Mouse (Mus musculus): Measurements from ENCODE around the gene Hcar2. TPM values are rescaled to one million over a fixed set of nuclear protein-coding genes. Genes with fewer than 3 reads are reported as not detected.
A peak's percentile ranks its signal among the peaks of the same experiment; 100 is the strongest.

The Hcar2 gene
- polyA plus RNA-seq, 1 experiment from 2014 or later, result 1.6 TPM

DNA sequence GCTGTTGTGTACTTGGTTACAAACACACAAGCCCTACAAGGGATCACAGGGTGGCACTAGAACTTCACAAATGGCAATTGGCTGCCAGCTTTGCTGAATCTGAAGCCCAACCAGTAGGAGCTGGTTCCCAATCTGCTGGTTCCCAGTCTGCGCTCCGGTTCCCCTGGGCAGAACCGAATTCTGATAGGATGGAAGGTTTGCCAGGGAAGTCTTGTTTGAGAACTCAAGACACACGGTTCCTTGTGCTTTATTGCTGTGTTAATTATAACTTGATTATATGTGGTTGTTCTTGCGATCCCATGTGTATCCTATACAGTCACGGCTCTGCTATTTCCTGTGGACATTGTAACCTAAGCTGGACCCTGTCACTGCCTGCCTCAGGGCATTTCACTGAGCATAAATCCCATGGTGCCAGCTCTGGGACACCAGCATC is 37.6 kb downstream of the Hcar2 start:
- WGBS, result 47% methylated on average over 6 of the region's 6 CpGs
- Histone ChIP-seq H3K9me3 (ENCODE audit: control insufficient read depth, low read length) (no peaks in the 10 kb centered on the region), H3K4me2 (ENCODE audit: low read depth, low read length) (peak overlapping the region; percentile 26; the same call in 1 of the 2 replicates), H3K4me3 (ENCODE audit: low read depth, low read length) (no peak overlapping the region), H3K27ac (replicated peaks; ENCODE audit: low read depth, low read length) (no peak overlapping the region), H3K9ac (ENCODE audit: low read depth, low read length) (no peak overlapping the region; the same call in 1 of the 2 replicates), H3K36me3 (ENCODE audit: control insufficient read depth, insufficient read depth, low read length) (0 out of 2 replicates have a peak, but pooled peaks cover 4% of the 10 kb centered on the region), H3K4me1 (ENCODE audit: control insufficient read depth, insufficient read depth, low read length) (no peaks in the 10 kb centered on the region), H3K27me3 (replicated peaks; ENCODE audit: control insufficient read depth, insufficient read depth, low read length) (no peaks in the 10 kb centered on the region)
- DNase-seq (ENCODE audit: low spot score) (peak; percentile 61), ATAC-seq (ENCODE audit: low read depth) (0 out of 2 replicates have a peak, but pooled peaks have one; percentile 50)

DNA sequence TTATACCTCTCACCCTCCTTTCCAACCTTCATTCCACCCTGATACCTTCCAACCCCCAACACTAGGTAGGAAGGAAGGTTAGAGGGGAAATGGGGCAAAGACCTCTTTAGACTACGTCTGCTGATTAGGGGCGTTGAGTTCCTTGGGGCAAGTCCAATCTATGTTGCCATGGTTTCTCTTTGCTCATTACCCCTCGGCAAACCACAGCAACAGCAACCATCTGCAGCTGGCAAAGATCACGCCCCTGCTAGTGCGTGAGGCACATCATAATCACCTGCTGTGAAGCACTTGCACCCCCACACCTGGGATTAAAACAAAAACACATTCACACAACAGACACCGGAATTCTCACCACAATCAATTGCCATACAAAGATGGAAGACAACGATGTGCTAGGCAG is 42.6 kb downstream of the Hcar2 start:
- no peaks in the 10 kb centered on the region for H3K27me3 ChIP-seq (replicated peaks; ENCODE audit: control insufficient read depth, insufficient read depth, low read length)
- H3K4me1 ChIP-seq (ENCODE audit: control insufficient read depth, insufficient read depth, low read length), result no peaks in the 10 kb centered on the region
- no peak for ATAC-seq (ENCODE audit: low read depth)
- H3K4me3 ChIP-seq (ENCODE audit: low read depth, low read length), result no peak overlapping the region
- H3K9ac ChIP-seq (ENCODE audit: low read depth, low read length), result no peak overlapping the region
- WGBS, result 70% methylated on average over 7 of the region's 7 CpGs
- no peak overlapping the region for H3K27ac ChIP-seq (replicated peaks; ENCODE audit: low read depth, low read length)
- H3K9me3 ChIP-seq (ENCODE audit: control insufficient read depth, low read length), result no peaks in the 10 kb centered on the region
- no peak for DNase-seq (ENCODE audit: low spot score)
- no peak overlapping the region for H3K4me2 ChIP-seq (ENCODE audit: low read depth, low read length)
- peaks cover 37% of the 10 kb centered on the region for H3K36me3 ChIP-seq (ENCODE audit: control insufficient read depth, insufficient read depth, low read length)

- Histone ChIP-seq H3K9me3 (ENCODE audit: control insufficient read depth, low read length) (no peaks in the 10 kb centered on the region), H3K27ac (replicated peaks; ENCODE audit: low read depth, low read length) (no peak overlapping the region), H3K27me3 (replicated peaks; ENCODE audit: control insufficient read depth, insufficient read depth, low read length) (no peaks in the 10 kb centered on the region), H3K9ac (ENCODE audit: low read depth, low read length) (no peak overlapping the region), H3K4me1 (ENCODE audit: control insufficient read depth, insufficient read depth, low read length) (no peaks in the 10 kb centered on the region), H3K4me2 (ENCODE audit: low read depth, low read length) (no peak overlapping the region), H3K36me3 (ENCODE audit: control insufficient read depth, insufficient read depth, low read length) (peaks cover 38% of the 10 kb centered on the region), H3K4me3 (ENCODE audit: low read depth, low read length) (no peak overlapping the region)
- DNase-seq (ENCODE audit: low spot score) (no peak), ATAC-seq (ENCODE audit: low read depth) (no peak)
- WGBS, result 90% methylated on average over 3 of the region's 3 CpGs
These were observed 44.1 kb downstream of the Hcar2 start for GRCm38 (mm10) chr5:123821264-123821571.

GRCm38 (mm10) chr5:123820501-123821263 is 44.6 kb downstream of the Hcar2 start:
- H3K9me3 ChIP-seq (ENCODE audit: control insufficient read depth, low read length), result no peaks in the 10 kb centered on the region
- no peak overlapping the region for H3K4me2 ChIP-seq (ENCODE audit: low read depth, low read length)
- no peaks in the 10 kb centered on the region for H3K27me3 ChIP-seq (replicated peaks; ENCODE audit: control insufficient read depth, insufficient read depth, low read length)
- no peak overlapping the region for H3K9ac ChIP-seq (ENCODE audit: low read depth, low read length)
- no peak overlapping the region for H3K4me3 ChIP-seq (ENCODE audit: low read depth, low read length)
- DNase-seq (ENCODE audit: low spot score) (no peak), ATAC-seq (ENCODE audit: low read depth) (0 out of 2 replicates have a peak, but pooled peaks have one; percentile 12)
- no peak overlapping the region for H3K27ac ChIP-seq (replicated peaks; ENCODE audit: low read depth, low read length)
- WGBS, result 80% methylated on average over 9 of the region's 9 CpGs
- H3K36me3 ChIP-seq (ENCODE audit: control insufficient read depth, insufficient read depth, low read length), result peaks cover 44% of the 10 kb centered on the region
- no peaks in the 10 kb centered on the region for H3K4me1 ChIP-seq (ENCODE audit: control insufficient read depth, insufficient read depth, low read length)

DNA sequence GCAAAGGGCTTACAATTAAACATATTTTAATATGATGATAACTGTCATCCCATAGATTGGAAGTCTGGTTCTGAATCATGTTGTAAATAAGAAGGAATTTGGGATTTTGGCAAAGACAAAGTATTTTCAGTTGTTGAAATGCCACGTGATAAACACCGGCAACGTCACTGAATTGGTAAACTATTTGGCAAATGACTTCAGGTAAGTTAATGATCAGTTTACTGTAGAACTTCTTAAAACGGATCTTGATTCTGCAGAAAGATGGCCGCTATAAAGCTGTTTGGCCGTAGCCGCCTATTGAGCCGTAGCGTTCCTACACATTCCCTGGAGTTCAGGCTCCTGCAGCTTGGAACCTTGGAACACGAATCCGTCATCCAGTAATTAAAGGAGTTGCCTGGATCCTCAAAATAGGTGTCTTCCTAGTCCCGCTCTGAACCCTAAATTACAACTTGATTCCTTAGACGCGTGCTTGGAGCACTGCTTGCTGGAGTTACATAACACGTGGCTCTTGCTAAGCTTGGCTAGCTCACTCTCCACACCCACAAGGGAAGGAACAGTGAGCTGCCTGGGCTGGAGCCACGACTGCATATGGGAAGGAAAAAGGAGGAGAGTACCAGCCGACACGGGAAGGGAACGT is 46.2 kb downstream of the Hcar2 start:
- H3K27ac ChIP-seq (replicated peaks; ENCODE audit: low read depth, low read length), result no peak overlapping the region
- no peak overlapping the region for H3K9ac ChIP-seq (ENCODE audit: low read depth, low read length)
- ATAC-seq (ENCODE audit: low read depth) (no peak), DNase-seq (ENCODE audit: low spot score) (no peak)
- no peaks in the 10 kb centered on the region for H3K27me3 ChIP-seq (replicated peaks; ENCODE audit: control insufficient read depth, insufficient read depth, low read length)
- H3K36me3 ChIP-seq (ENCODE audit: control insufficient read depth, insufficient read depth, low read length), result peaks cover 54% of the 10 kb centered on the region
- no peaks in the 10 kb centered on the region for H3K4me1 ChIP-seq (ENCODE audit: control insufficient read depth, insufficient read depth, low read length)
- no peak overlapping the region for H3K4me3 ChIP-seq (ENCODE audit: low read depth, low read length)
- no peak overlapping the region for H3K4me2 ChIP-seq (ENCODE audit: low read depth, low read length)
- WGBS, result 93% methylated on average over 19 of the region's 19 CpGs
- H3K9me3 ChIP-seq (ENCODE audit: control insufficient read depth, low read length), result no peaks in the 10 kb centered on the region

DNA sequence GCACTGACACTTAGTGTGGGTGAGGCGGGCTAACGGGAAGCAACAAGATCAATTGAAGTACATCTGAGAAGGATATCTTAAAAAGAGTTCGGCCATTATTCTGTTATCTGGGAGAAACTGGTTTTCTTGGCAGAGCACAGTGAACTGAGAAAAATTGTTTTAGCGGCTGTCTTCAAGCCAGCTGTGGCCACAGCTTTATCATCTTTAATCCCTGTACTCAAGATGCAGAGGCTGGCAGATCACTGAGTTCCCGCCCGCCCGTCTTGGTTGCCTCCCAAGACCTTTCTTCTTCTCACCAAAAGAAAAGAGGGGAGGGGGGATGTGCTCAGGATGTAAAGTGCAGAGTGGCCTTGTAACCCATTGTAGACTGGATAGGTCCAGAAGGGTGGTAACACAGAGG is 48.4 kb downstream of the Hcar2 start:
- WGBS, result 86% methylated on average over 7 of the region's 7 CpGs
- DNase-seq (ENCODE audit: low spot score) (no peak), ATAC-seq (ENCODE audit: low read depth) (no peak)
- Histone ChIP-seq H3K9ac (ENCODE audit: low read depth, low read length) (no peak overlapping the region), H3K27ac (replicated peaks; ENCODE audit: low read depth, low read length) (no peak overlapping the region), H3K9me3 (ENCODE audit: control insufficient read depth, low read length) (no peaks in the 10 kb centered on the region), H3K4me3 (ENCODE audit: low read depth, low read length) (no peak overlapping the region), H3K27me3 (replicated peaks; ENCODE audit: control insufficient read depth, insufficient read depth, low read length) (no peaks in the 10 kb centered on the region), H3K4me2 (ENCODE audit: low read depth, low read length) (no peak overlapping the region), H3K4me1 (ENCODE audit: control insufficient read depth, insufficient read depth, low read length) (no peaks in the 10 kb centered on the region), H3K36me3 (ENCODE audit: control insufficient read depth, insufficient read depth, low read length) (peaks cover 52% of the 10 kb centered on the region)

Other genes starting within 250 kb of the Hcar2 start
- 31.1 and 33.4 TPM in 2 replicates for gene Clip1, start 180.9 kb downstream of the Hcar2 start, polyA plus RNA-seq (2014; fragmentation: Nextera tagmentation; extraction: Ambion mirVana)
- gene Zcchc8, start 144.4 kb downstream of the Hcar2 start, polyA plus RNA-seq (2014; fragmentation: Nextera tagmentation; extraction: Ambion mirVana), result 64.8 and 68.3 TPM in 2 replicates
- 99.5 and 106 TPM in 2 replicates for gene Rsrc2, start 116.1 kb downstream of the Hcar2 start, polyA plus RNA-seq (2014; fragmentation: Nextera tagmentation; extraction: Ambion mirVana)
- 24.1 and 26.0 TPM in 2 replicates for gene Kntc1, start 115.8 kb downstream of the Hcar2 start, polyA plus RNA-seq (2014; fragmentation: Nextera tagmentation; extraction: Ambion mirVana)
- 1.2 and 2.3 TPM in 2 replicates for gene Hcar1, start 14.5 kb upstream of the Hcar2 start, polyA plus RNA-seq (2014; fragmentation: Nextera tagmentation; extraction: Ambion mirVana)
- gene Denr, start 41.7 kb upstream of the Hcar2 start, polyA plus RNA-seq (2014; fragmentation: Nextera tagmentation; extraction: Ambion mirVana), result 107 and 109 TPM in 2 replicates
- 0.67 and 0.68 TPM in 2 replicates for gene Gm43518, start 61.9 kb upstream of the Hcar2 start, polyA plus RNA-seq (2014; fragmentation: Nextera tagmentation; extraction: Ambion mirVana)
- 4.6 and 6.4 TPM in 2 replicates for gene Ccdc62, start 65.2 kb upstream of the Hcar2 start, polyA plus RNA-seq (2014; fragmentation: Nextera tagmentation; extraction: Ambion mirVana)
- 7.5 and 8.4 TPM in 2 replicates for gene Hip1r, start 108.1 kb upstream of the Hcar2 start, polyA plus RNA-seq (2014; fragmentation: Nextera tagmentation; extraction: Ambion mirVana)
- 30.4 and 31.7 TPM in 2 replicates for gene Vps37b, start 166.8 kb upstream of the Hcar2 start, polyA plus RNA-seq (2014; fragmentation: Nextera tagmentation; extraction: Ambion mirVana)
- gene Abcb9, start 230.3 kb upstream of the Hcar2 start, polyA plus RNA-seq (2014; fragmentation: Nextera tagmentation; extraction: Ambion mirVana), result 2.1 and 2.3 TPM in 2 replicates
- gene Ogfod2, start 246.8 kb upstream of the Hcar2 start, polyA plus RNA-seq (2014; fragmentation: Nextera tagmentation; extraction: Ambion mirVana), result 14.3 and 16.1 TPM in 2 replicates